Mouse (Mus musculus) megakaryocyte, embryonic 14.5 days (primary cell): ENCODE data around the gene Spata25. TPM values are rescaled to one million over a fixed set of nuclear protein-coding genes. Genes with fewer than 3 reads are reported as not detected.
A peak's percentile ranks its signal among the peaks of the same experiment; 100 is the strongest.

Experiments used
- H3K27me3 ChIP-seq: replicated peaks from 2 replicates; pipeline ENCODE3; 2012; ENCODE audit warnings: inconsistent platforms
- H3K36me3 ChIP-seq: replicated peaks from 2 replicates; pipeline ENCODE3; 2012; ENCODE audit warnings: low read length, inconsistent platforms, mixed read lengths
- H3K4me1 ChIP-seq: 2 replicates; pipeline ENCODE4 v1.6.1; 2012; ENCODE audit warnings: inconsistent platforms
- H3K4me3 ChIP-seq: replicated peaks from 2 replicates; pipeline ENCODE3; 2012; ENCODE audit warnings: moderate library complexity, mild to moderate bottlenecking, inconsistent platforms
- H3K9me3 ChIP-seq: 2 replicates; pipeline ENCODE4 v1.6.1; 2012; ENCODE audit warnings: inconsistent platforms
- FLI1 ChIP-seq: IDR thresholded peaks from 2 replicates; pipeline ENCODE4 v1.6.1; 2012; ENCODE audit warnings: low read length, inconsistent platforms, mixed read lengths
- GATA1 ChIP-seq: IDR thresholded peaks from 3 replicates; pipeline ENCODE4 v1.6.1; 2012; ENCODE audit warnings: mixed read lengths, low read length, inconsistent platforms, borderline replicate concordance
- polyA plus RNA-seq: library from polyadenylated mRNA; stranded (reverse); fragments of >175 nt; gene quantifications from 2 replicates; pipeline ENCODE4 v1.2.3, GENCODE M21; 2012; ENCODE audit warnings: low replicate concordance; ENCODE audit not compliant: insufficient read depth

Spata25 gene
- polyA plus RNA-seq, 1 experiment = not detected

DNA sequence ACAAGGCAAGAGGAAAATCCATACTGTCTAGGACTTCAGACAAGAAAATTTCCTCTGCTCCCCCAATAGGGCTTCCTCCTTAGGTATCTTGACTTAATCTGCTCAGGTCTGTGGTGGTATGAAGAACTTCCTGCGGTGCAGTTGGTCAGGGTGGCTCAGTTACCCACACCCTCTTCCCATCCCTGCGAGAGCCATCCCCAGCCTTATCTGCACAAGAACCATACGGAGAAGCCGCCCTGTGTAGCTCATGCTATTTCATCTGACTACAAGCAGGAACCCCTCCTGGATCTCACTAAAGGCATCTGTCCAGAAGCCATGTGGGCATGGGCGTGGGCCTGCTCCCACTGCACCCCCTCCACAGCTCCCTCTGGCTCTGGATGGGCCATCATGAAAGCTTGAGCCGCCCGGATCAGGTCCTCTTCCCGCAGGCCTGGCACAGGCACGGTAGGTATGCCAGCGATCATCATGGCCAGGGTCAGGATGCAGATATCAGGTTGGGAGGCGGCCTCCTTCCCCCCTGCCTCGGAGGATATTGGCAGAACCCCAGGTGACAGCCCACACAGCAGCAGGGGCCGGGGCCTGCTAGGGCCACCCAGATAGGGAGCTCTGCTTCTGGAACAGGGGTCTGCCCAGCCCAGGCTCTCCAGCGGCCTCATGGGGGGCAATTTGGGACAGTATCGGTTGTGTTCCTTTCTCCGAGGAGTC is 1.0 kb downstream of the Spata25 start:
- H3K27me3 ChIP-seq = peaks cover 3% of the 10 kb centered on the region
- peaks cover 48% of the 10 kb centered on the region for H3K4me1 ChIP-seq
- TF ChIP-seq GATA1 (no peak), FLI1 (no peak)
- H3K36me3 ChIP-seq = peaks cover 51% of the 10 kb centered on the region
- no peak overlapping the region for H3K4me3 ChIP-seq
- H3K9me3 ChIP-seq = no peaks in the 10 kb centered on the region

- Histone ChIP-seq H3K4me3 (no peak overlapping the region), H3K36me3 (peaks cover 68% of the 10 kb centered on the region), H3K4me1 (peaks cover 49% of the 10 kb centered on the region), H3K27me3 (no peaks in the 10 kb centered on the region), H3K9me3 (no peaks in the 10 kb centered on the region)
- TF ChIP-seq GATA1 (no peak), FLI1 (no peak)
Observed at GRCm38 (mm10) chr2:164825521-164825920, 2.8 kb downstream of the Spata25 start.

DNA sequence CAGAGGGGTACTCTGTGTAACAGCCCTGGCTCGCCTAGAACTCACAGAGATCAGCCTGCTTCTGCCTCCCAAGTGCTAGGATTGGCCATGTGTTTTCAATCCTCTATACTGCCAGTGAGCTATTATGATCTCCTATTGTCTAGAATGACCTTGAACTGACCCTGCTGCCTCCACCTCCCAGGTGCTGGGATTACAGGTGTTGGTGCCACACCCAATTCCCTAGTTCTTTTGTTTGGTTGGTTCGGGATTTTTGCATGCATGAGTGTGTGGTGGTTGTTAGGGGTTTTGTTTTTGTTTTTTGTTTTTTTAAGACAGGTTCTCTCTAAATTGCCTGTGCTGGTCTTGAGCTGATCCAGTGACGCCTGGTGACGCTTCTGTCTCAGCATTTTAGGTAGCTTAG is 4.4 kb downstream of the Spata25 start:
- no peaks in the 10 kb centered on the region for H3K27me3 ChIP-seq
- no peak for TF ChIP-seq GATA1
- no peak for TF ChIP-seq FLI1
- no peaks in the 10 kb centered on the region for H3K9me3 ChIP-seq
- H3K36me3 ChIP-seq = peaks cover 81% of the 10 kb centered on the region
- peaks cover 47% of the 10 kb centered on the region for H3K4me1 ChIP-seq
- H3K4me3 ChIP-seq = peak overlapping the region; percentile 99

GRCm38 (mm10) chr2:164823181-164823585 is 5.2 kb downstream of the Spata25 start:
- Histone ChIP-seq H3K36me3 (peaks cover 76% of the 10 kb centered on the region), H3K4me3 (peak overlapping the region; percentile 99), H3K27me3 (no peaks in the 10 kb centered on the region), H3K4me1 (peaks cover 47% of the 10 kb centered on the region), H3K9me3 (no peaks in the 10 kb centered on the region)
- no peak for TF ChIP-seq GATA1

DNA sequence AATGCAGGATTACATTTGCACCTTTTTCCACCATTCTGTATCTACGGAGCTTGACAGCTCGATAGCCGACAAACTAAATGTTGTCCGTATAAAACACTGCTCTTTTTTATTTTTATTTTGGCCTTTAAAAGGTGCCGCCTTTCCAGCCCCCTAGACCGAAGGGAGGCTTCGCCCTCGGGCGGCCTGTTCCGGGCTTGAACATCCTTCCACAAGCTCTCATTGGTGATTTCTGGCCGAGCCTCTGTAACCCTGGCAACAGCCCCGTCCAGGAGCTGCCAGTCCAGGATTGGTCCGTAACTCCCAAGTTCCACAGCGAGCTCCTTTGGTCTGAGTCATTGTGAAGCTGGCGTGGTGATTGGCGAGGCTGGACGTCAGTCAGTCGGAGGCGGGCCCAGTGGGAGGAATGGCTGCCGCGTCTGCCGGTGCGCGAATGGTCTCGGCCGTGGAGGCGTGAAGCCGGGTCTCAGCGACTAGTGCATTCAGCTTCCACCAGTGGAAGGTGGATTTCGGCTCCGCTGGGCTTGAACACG is 5.6 kb downstream of the Spata25 start, which contains the start of gene Zswim1:
Gene Zswim1, plus strand, starts transcription at position 51 of the 530 bp plus-strand sequence.
- Histone ChIP-seq H3K9me3 (no peaks in the 10 kb centered on the region), H3K36me3 (peaks cover 76% of the 10 kb centered on the region), H3K27me3 (no peaks in the 10 kb centered on the region), H3K4me3 (peak within 1 kb of the TSS; percentile 99), H3K4me1 (peaks cover 51% of the 10 kb centered on the region)
- TF ChIP-seq FLI1 (no peak), GATA1 (no peak)

DNA sequence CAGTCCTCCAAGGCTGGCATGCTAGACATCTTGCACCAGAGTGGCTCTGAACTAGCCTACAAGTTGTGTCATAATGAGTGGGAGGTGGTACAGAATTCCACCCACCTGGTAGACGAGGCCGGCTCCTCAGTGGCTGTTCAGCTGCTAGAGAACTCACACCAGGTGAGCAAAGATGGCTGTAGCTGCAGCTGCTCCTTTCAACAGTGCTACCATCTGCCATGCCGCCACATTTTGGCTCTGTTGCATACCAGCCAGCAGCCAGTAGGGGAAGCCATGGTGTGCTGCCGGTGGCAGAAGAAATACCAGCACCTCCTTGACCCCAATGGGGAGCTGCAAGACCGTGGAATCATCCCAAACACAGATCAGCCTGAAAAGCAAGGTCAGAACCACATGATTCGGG is 7.3 kb downstream of the Spata25 start:
- Histone ChIP-seq H3K36me3 (peaks cover 68% of the 10 kb centered on the region), H3K4me3 (no peak overlapping the region), H3K27me3 (no peaks in the 10 kb centered on the region), H3K4me1 (peaks cover 51% of the 10 kb centered on the region), H3K9me3 (no peaks in the 10 kb centered on the region)
- TF ChIP-seq GATA1 (no peak), FLI1 (no peak)

DNA sequence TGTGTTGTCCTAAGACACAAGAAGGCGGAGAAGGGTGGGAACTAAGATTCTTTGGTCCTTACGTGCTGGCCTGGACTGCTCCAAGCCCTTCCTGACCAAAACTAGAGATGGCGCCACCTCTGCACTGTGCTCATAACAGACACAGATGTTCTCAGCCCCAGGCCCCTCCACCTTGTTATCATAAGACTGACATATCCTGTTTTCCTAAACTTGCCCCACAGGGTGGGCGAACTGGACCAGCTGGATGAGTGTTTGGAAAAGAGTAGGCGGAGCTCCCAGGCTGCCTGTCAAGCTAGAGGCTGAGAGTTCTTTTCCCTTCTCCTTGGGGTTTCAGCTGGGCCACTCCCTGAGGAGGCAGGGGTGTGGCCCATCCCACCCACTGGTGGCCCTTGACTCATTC is 10.6 kb downstream of the Spata25 start:
- Histone ChIP-seq H3K4me1 (peaks cover 38% of the 10 kb centered on the region), H3K9me3 (no peaks in the 10 kb centered on the region), H3K36me3 (peaks cover 74% of the 10 kb centered on the region), H3K4me3 (no peak overlapping the region), H3K27me3 (no peaks in the 10 kb centered on the region)
- no peak for TF ChIP-seq FLI1
- no peak for TF ChIP-seq GATA1

GRCm38 (mm10) chr2:164817206-164817605 is 11.1 kb downstream of the Spata25 start:
- Histone ChIP-seq H3K27me3 (no peaks in the 10 kb centered on the region), H3K36me3 (peaks cover 79% of the 10 kb centered on the region), H3K4me3 (no peak overlapping the region), H3K9me3 (no peaks in the 10 kb centered on the region), H3K4me1 (peaks cover 35% of the 10 kb centered on the region)
- no peak for TF ChIP-seq FLI1
- no peak for TF ChIP-seq GATA1

- peaks cover 29% of the 10 kb centered on the region for H3K4me1 ChIP-seq
- no peaks in the 10 kb centered on the region for H3K9me3 ChIP-seq
- H3K4me3 ChIP-seq = peak overlapping the region; percentile 33
- TF ChIP-seq FLI1 (no peak), GATA1 (no peak)
- peaks cover 74% of the 10 kb centered on the region for H3K36me3 ChIP-seq
- H3K27me3 ChIP-seq = no peaks in the 10 kb centered on the region
Observed at GRCm38 (mm10) chr2:164815821-164816220, 12.5 kb downstream of the Spata25 start.

DNA sequence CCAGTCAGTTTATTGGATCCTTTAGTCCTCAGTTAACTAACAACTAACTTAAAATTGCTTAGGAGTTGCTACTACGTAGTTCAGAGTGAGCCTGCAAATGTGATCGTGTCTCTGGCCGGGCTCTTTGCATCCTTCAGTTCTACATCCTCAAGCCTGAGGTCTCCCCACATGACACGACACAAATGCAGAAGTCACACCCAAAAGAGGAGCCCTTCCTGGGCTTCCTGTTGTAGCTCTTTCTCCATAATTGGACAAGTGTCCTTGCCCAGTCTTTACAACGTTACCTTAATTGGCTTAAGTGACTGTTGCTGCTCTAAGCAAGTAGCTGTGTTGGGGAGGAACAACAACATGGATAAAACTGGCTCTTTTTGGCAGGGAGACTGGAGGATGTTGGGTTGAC is 13.0 kb downstream of the Spata25 start:
- H3K36me3 ChIP-seq = peaks cover 74% of the 10 kb centered on the region
- peaks cover 29% of the 10 kb centered on the region for H3K4me1 ChIP-seq
- no peaks in the 10 kb centered on the region for H3K9me3 ChIP-seq
- H3K4me3 ChIP-seq = no peak overlapping the region
- TF ChIP-seq GATA1 (no peak), FLI1 (no peak)
- no peaks in the 10 kb centered on the region for H3K27me3 ChIP-seq

DNA sequence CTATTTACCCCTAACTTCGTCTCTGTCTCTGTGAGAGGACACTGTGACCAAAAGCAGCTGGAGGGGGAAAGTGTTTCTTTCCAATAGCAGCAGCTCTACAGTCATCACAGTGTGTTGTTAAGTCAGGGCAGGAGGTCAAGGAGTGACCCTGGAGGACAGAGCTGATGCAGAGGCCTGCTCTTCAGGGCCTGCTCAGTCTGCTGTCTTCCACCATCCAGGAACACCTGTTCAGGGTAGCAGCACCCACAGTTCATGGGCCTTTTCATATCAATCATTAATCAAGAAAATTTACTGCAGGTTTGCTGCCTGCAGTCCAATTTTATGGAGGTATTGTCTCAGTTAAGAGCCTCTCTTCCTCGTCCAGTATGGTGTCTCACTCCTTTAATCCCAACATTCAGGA is 14.8 kb downstream of the Spata25 start:
- Histone ChIP-seq H3K4me3 (no peak overlapping the region), H3K36me3 (peaks cover 77% of the 10 kb centered on the region), H3K9me3 (no peaks in the 10 kb centered on the region), H3K27me3 (no peaks in the 10 kb centered on the region), H3K4me1 (peaks cover 26% of the 10 kb centered on the region)
- TF ChIP-seq FLI1 (no peak), GATA1 (no peak)
